ENCODE assay signal across 23 mouse cellular contexts in genomic region chr5:116171721-116172120, GRCm38 (mm10).
"Had no signal": no experiment of that assay in that cellular context is flagged by ENCODE, and none has a peak within 500 bp of the region (broad histone marks: within the 10 kb centered on the region; RNA-seq: fewer than 3 reads in every experiment).

No protein-coding gene starts in this region.

- H3K9ac ChIP-seq: heart, embryonic 13.5 days; heart, embryonic 15.5 days; hindbrain, embryonic 13.5 days; hindbrain, embryonic 15.5 days; intestine, embryonic 15.5 days; limb, embryonic 12.5 days; liver, embryonic 13.5 days had no signal

- DNase-seq: gastrocnemius, postnatal 14 days; gastrocnemius, postnatal 36 days; heart, adult 11 months; heart, adult 2 months; heart, postnatal 14 days; heart, postnatal 36 days; kidney, adult 18-20 months; kidney, adult 8-10 months; kidney, postnatal 10 days; kidney, postnatal 25 days; kidney, postnatal 4 days; liver; liver, embryonic 13.5 days had no signal

- H3K27ac ChIP-seq: heart, adult 2 months; heart, embryonic 13.5 days; heart, embryonic 15.5 days; hindbrain, embryonic 13.5 days; hindbrain, embryonic 15.5 days; hindbrain, postnatal 0 days; intestine, embryonic 15.5 days; layer of hippocampus, adult 2 months; left cerebral cortex, adult 2 months; limb, embryonic 10.5 days; limb, embryonic 12.5 days; liver, embryonic 13.5 days had no signal

- H3K4me1 ChIP-seq: heart, embryonic 13.5 days; heart, embryonic 15.5 days; hindbrain, embryonic 15.5 days; intestine, embryonic 15.5 days; limb, embryonic 12.5 days; liver, embryonic 13.5 days had no signal

- H3K9me3 ChIP-seq: heart, embryonic 15.5 days; hindbrain, embryonic 13.5 days; hindbrain, embryonic 15.5 days; intestine, embryonic 15.5 days; limb, embryonic 10.5 days; limb, embryonic 12.5 days; liver, embryonic 13.5 days had no signal

- H3K36me3 ChIP-seq: heart, embryonic 13.5 days; heart, embryonic 15.5 days; hindbrain, embryonic 13.5 days; hindbrain, embryonic 15.5 days; intestine, embryonic 15.5 days; limb, embryonic 10.5 days; limb, embryonic 12.5 days; liver, embryonic 13.5 days had no signal

- H3K4me3 ChIP-seq: heart, adult 2 months; heart, embryonic 13.5 days; heart, embryonic 15.5 days; hindbrain, embryonic 13.5 days; hindbrain, embryonic 15.5 days; intestine, embryonic 15.5 days; layer of hippocampus, adult 2 months; left cerebral cortex, adult 2 months; limb, embryonic 10.5 days; limb, embryonic 12.5 days; liver, embryonic 13.5 days had no signal

- H3K27me3 ChIP-seq: hindbrain, embryonic 13.5 days; hindbrain, embryonic 15.5 days; intestine, embryonic 15.5 days; limb, embryonic 12.5 days; liver, embryonic 13.5 days had no signal
